Mouse (Mus musculus) embryonic facial prominence, embryonic 11.5 days (tissue): ENCODE measurements around the gene Prkacb. TPM values are rescaled to one million over a fixed set of nuclear protein-coding genes. Genes with fewer than 3 reads are reported as not detected.
A peak's percentile ranks its signal among the peaks of the same experiment; 100 is the strongest.

Source experiments
- ATAC-seq: fragments of 200-750 bp; cut with Nextera tagmentation; replicated peaks from 2 replicates; pipeline ENCODE4 v1.8.0; 2017; ENCODE audit warnings: low read depth; ENCODE audit not compliant: insufficient number of reproducible peaks, low FRiP score, low TSS enrichment
- DNase-seq: peaks from one replicate; pipeline ENCODE4 v3.0.0-alpha.2; 2015; ENCODE audit warnings: low spot score
- H3K27ac ChIP-seq: fragments of 300-500 bp; sonication (generic); replicated peaks from 2 replicates; pipeline ENCODE4 v1.5.1; 2014; ENCODE audit warnings: mild to moderate bottlenecking, low read depth, low read length, control low read depth
- H3K27me3 ChIP-seq: fragments of 300-500 bp; sonication (generic); 2 replicates; pipeline ENCODE4 v1.6.1; 2014; ENCODE audit warnings: mild to moderate bottlenecking, low read length, moderate library complexity, mixed read lengths; ENCODE audit not compliant: control insufficient read depth, insufficient read depth
- H3K36me3 ChIP-seq: fragments of 300-500 bp; sonication (generic); replicated peaks from 2 replicates; pipeline ENCODE4 v1.6.1; 2014; ENCODE audit warnings: low read depth, mild to moderate bottlenecking, low read length, moderate library complexity, mixed read lengths; ENCODE audit not compliant: control insufficient read depth, insufficient read depth
- H3K4me1 ChIP-seq: fragments of 300-500 bp; sonication (generic); 2 replicates; pipeline ENCODE4 v1.6.1; 2014; ENCODE audit warnings: low read length, mixed read lengths; ENCODE audit not compliant: control insufficient read depth, insufficient read depth
- H3K4me2 ChIP-seq: fragments of 300-500 bp; sonication (generic); 2 replicates; pipeline ENCODE4 v1.6.1; 2014; ENCODE audit warnings: low read depth, mild to moderate bottlenecking, control low read depth, low read length, moderate library complexity
- H3K4me3 ChIP-seq: fragments of 300-500 bp; sonication (generic); 2 replicates; pipeline ENCODE4 v1.5.1; 2014; ENCODE audit warnings: low read depth, low read length, control low read depth
- H3K9ac ChIP-seq: fragments of 300-500 bp; sonication (generic); replicated peaks from 2 replicates; pipeline ENCODE4 v1.6.1; 2014; ENCODE audit warnings: mild to moderate bottlenecking, control low read depth, low read length
- H3K9me3 ChIP-seq: fragments of 300-500 bp; sonication (generic); replicated peaks from 2 replicates; pipeline ENCODE4 v1.6.1; 2016; ENCODE audit warnings: mild to moderate bottlenecking, low read length, inconsistent platforms, mixed read lengths; ENCODE audit not compliant: control insufficient read depth
- WGBS: fragments of 180-500 bp; shearing (Covaris S2); extraction: QIAGEN DNeasy Blood & Tissue Kit; methylation state at CpG from one replicate; pipeline ENCODE4 v1.1.7; 2014; 5-methylcytosine and 5-hydroxymethylcytosine counted together
- polyA plus RNA-seq: library from polyadenylated mRNA; unstranded; fragments of >200 nt; fragmentation: Nextera tagmentation; extraction: Ambion mirVana; gene quantifications from 2 replicates; pipeline ENCODE4 v1.2.1, GENCODE M21; 2014

Gene Prkacb
- polyA plus RNA-seq, 1 experiment from 2014 or later = 78.1 TPM

DNA sequence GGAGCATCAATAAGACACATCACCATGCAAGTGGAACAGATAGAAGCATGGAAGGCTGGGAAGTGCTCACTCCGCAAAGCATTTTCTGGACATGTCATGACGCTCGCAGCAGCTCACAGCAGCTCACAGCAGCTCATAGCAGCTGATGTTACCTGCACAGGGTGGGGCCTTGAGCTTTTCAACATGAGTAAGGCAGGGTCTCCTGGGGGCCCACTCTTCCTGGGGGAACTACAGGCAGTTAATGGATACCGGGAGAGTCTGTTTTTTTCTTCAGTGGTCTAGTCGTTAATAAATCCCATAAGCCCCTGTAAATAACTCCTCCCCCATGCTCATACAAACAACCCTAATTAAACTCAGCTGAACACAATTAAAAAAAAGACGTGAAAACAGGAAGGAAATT lies 30.7 kb upstream of the Prkacb start:
- H3K9ac ChIP-seq = no peak overlapping the region
- H3K36me3 ChIP-seq = no peaks in the 10 kb centered on the region
- DNase-seq (no peak), ATAC-seq (no peak; the same call in 1 of the 2 replicates)
- H3K27ac ChIP-seq = no peak overlapping the region
- H3K4me1 ChIP-seq = no peaks in the 10 kb centered on the region
- no peaks in the 10 kb centered on the region for H3K27me3 ChIP-seq
- H3K4me2 ChIP-seq = no peak overlapping the region
- H3K9me3 ChIP-seq = no peaks in the 10 kb centered on the region
- no peak overlapping the region for H3K4me3 ChIP-seq
- 54% methylated on average over 6 of the region's 6 CpGs for WGBS

DNA sequence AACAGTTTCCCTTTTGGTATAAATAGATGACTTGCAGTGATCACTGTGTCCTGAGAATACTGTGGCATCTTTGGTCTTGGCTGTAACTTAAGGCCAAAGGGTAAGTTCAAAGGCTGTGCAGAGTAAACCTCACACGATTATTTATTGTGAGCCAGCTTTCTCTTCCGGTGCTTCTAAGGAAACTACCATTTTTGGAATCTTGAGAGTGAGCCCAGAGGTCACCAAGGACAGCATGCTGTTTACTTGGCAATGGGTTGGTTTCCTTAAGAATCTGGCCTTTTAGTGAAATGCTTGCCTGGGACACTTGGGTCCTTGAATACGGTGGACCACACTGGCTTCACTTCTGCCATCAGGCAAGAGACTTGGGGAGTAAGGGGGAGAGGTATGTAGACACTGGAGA lies 30.0 kb upstream of the Prkacb start:
- H3K4me2 ChIP-seq = no peak overlapping the region
- 48% methylated on average over 3 of the region's 3 CpGs for WGBS
- no peaks in the 10 kb centered on the region for H3K36me3 ChIP-seq
- H3K4me1 ChIP-seq = no peaks in the 10 kb centered on the region
- H3K9me3 ChIP-seq = no peaks in the 10 kb centered on the region
- DNase-seq = no peak
- H3K4me3 ChIP-seq = no peak overlapping the region
- no peak overlapping the region for H3K9ac ChIP-seq
- no peaks in the 10 kb centered on the region for H3K27me3 ChIP-seq
- no peak for ATAC-seq
- H3K27ac ChIP-seq = no peak overlapping the region

DNA sequence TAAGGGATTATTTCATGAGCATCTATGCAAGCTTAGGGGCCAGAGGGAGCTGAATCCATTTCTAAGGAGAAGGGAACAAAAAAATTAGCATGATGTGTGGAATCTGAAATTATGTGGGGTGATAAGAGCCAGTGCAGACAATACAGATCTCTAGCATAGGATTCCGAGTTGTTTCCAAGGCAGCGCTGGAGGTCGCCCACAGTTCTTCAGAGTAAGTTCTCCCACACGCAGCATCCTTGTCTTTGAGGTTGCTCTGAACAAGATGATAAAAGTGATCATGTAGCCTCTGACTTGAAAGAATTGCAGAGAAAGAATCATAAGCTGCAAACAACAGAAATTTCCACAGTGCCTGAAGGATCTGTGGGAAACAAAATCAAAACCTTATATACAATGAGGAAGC lies 7.9 kb upstream of the Prkacb start:
- H3K36me3 ChIP-seq = no peaks in the 10 kb centered on the region
- H3K4me2 ChIP-seq = no peak overlapping the region
- no peaks in the 10 kb centered on the region for H3K27me3 ChIP-seq
- H3K4me1 ChIP-seq = no peaks in the 10 kb centered on the region
- H3K9me3 ChIP-seq = no peaks in the 10 kb centered on the region
- H3K27ac ChIP-seq = no peak overlapping the region
- 91% methylated on average over 4 of the region's 4 CpGs for WGBS
- H3K4me3 ChIP-seq = no peak overlapping the region
- H3K9ac ChIP-seq = no peak overlapping the region
- DNase-seq (no peak), ATAC-seq (no peak)

DNA sequence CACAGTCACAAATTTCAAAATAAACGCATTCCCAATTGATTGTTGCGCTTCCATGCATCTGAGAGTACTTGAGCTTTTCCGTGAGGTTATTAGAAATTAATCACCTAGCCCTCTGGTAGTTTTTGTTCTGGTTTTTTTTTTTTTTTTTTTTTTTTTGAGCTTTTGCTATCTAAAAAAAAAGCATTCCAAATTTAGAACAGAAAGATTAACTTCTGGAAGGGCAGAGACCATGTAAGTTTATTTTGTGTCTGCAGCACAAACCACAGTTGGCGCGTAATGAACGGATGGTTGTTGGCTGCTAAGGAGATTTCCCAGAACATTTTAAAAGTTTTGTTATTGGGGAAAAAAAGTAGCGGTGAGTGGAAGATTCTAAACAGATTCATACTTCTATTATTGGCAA lies 834 bp upstream of the Prkacb start:
- ATAC-seq = no peak
- Histone ChIP-seq H3K9ac (peak overlapping the region; percentile 96), H3K36me3 (no peaks in the 10 kb centered on the region), H3K4me3 (peak overlapping the region; percentile 94), H3K27ac (no peak overlapping the region), H3K9me3 (no peaks in the 10 kb centered on the region), H3K4me2 (peak overlapping the region; percentile 60), H3K27me3 (no peaks in the 10 kb centered on the region), H3K4me1 (no peaks in the 10 kb centered on the region)
- no peak for DNase-seq
- 61% methylated on average over 7 of the region's 7 CpGs for WGBS

DNA sequence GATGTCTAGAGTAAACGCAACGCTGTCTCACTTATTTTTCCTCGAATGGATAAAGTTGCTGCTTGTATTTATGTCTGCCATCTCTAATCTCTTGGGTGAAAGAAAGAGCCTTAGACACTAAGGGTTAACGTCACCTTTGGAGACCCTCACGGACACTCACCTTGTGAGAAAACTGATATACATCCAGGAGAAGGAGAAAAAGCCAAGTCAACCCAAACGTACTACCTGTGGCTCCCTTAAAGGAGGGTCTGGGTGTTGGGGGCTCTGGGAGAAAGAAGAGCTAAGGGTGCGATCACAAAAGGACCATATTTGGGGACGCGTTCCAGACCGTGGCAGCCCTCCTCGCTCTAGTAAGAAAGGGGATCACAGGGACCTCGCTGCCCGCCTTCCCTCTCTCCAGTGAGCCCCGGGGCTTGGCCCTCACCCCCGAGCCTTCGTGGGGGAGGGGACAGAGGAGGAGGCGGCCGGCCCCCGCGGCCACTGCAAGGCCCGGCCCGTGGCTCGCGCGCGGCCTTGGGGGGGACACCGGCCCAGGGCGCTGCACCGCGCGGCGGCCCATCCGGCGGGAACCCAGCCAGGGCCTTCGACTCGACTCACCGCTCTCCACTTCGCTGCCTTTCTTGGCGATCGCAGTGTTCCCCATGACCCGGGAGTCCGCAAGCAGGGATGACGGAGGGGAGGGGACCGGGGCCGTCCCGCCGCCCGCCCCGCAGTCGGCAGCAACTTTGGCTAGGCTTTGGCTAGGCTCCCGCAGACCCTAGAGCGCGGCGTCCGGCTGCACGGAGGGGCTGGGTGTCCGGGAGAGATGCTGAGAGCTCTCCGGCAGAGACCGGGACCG lies 530 bp downstream of the Prkacb start:
- Histone ChIP-seq H3K36me3 (no peaks in the 10 kb centered on the region), H3K27me3 (no peaks in the 10 kb centered on the region), H3K4me1 (no peaks in the 10 kb centered on the region), H3K9me3 (no peaks in the 10 kb centered on the region), H3K9ac (peak overlapping the region; percentile 96), H3K4me3 (peak overlapping the region; percentile 94), H3K27ac (peak overlapping the region; percentile 75), H3K4me2 (peak overlapping the region; percentile 64)
- DNase-seq (peak; percentile 52), ATAC-seq (peak; percentile 84)
- WGBS = 1% methylated on average over 60 of the region's 60 CpGs

DNA sequence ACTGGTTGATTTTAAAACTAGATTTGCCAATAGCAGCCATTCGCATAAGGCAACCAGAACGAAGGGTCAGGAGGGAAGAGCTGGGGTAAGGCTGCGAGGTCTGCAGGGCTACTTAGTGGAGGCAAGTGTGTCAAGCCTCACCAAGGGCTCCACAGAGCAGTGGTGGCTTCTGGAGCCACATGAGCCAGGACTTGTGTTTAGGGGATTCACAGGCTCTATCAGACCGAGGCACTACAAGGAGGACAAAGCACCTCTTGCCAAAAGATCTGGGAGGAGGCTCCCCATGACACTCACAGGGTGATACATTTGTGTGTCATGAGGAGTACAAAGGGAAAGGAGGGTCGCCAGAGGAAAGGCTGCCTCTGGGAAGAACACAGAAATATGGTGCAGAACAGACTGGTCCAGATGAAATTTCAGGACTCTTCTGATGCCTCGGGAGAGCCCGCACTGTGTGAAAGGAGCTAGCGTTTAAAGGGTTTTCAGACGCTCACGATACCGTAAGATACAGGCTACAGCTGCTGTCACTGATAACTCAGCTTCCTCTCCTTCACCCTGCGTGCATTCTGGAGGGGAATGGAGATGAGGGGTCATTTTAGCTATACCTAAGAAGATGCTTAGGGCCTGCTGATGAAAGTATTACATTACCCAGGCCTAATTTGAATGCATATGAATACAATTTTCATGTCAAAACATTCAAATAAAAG lies 19.1 kb downstream of the Prkacb start:
- no peaks in the 10 kb centered on the region for H3K4me1 ChIP-seq

DNA sequence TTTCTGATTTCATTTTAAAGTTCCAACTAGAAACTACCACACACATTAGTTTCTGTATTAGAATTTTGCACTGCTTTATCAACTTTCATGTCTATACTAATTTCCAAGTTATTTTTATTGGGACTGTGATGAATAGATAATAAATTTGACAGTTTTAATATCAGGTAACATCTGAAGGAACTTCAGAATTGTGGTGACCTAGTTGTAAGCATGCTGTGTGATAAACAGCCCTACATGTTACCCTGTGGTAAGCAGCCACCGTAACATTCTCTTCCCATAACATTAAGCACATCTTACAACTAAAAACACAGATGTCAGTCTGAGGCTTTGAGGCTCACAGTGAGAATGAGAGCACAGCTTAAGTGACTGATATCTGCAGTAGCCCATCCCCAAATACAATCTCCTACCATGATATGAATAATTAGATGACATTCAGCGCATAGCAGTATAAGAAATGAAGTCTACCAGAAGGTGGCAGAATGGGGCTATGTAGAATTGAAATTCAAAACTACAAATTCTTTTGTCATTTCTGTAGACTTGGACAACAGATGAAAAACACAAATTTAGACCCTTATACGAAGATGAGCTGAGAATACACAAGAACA lies 20.5 kb downstream of the Prkacb start:
- no peak overlapping the region for H3K4me3 ChIP-seq
- H3K27me3 ChIP-seq = no peaks in the 10 kb centered on the region
- no peaks in the 10 kb centered on the region for H3K4me1 ChIP-seq
- no peak for ATAC-seq
- no peak for DNase-seq
- no peaks in the 10 kb centered on the region for H3K9me3 ChIP-seq
- H3K27ac ChIP-seq = no peak overlapping the region
- no peak overlapping the region for H3K9ac ChIP-seq
- no peak overlapping the region for H3K4me2 ChIP-seq
- no peaks in the 10 kb centered on the region for H3K36me3 ChIP-seq
- WGBS = 91% methylated on average over 3 of the region's 3 CpGs

More for the DNA sequence above, 19.1 kb downstream of the Prkacb start:
- ATAC-seq = no peak
- no peaks in the 10 kb centered on the region for H3K27me3 ChIP-seq
- no peaks in the 10 kb centered on the region for H3K36me3 ChIP-seq
- DNase-seq = no peak
- H3K27ac ChIP-seq = no peak overlapping the region
- H3K9me3 ChIP-seq = no peaks in the 10 kb centered on the region
- H3K9ac ChIP-seq = no peak overlapping the region
- WGBS = 92% methylated on average over 12 of the region's 12 CpGs
- no peak overlapping the region for H3K4me3 ChIP-seq
- no peak overlapping the region for H3K4me2 ChIP-seq

DNA sequence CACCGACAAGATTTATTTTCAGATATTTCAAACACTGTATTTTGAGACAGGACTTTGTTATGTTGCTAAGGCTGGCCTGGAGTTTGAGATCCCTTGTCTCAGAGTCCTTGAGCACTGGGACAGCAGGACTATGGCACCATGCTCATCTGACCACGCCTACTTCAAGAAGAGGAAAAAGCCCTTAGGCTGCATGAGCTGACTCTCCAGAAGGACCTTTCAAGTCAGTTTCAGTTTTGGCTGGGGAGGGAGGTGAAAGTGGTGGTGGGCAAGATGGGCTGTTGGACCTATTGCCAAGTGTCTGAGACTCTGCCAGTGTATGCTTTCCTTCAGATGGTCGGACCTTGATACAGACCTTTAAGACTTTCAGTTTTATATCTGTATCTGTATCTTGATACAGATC lies 28.6 kb downstream of the Prkacb start:
- Histone ChIP-seq H3K4me3 (no peak overlapping the region), H3K4me1 (no peaks in the 10 kb centered on the region), H3K36me3 (no peaks in the 10 kb centered on the region), H3K9ac (no peak overlapping the region), H3K27me3 (no peaks in the 10 kb centered on the region), H3K9me3 (no peaks in the 10 kb centered on the region), H3K4me2 (no peak overlapping the region), H3K27ac (no peak overlapping the region)
- DNase-seq (no peak), ATAC-seq (no peak)
- WGBS = 82% methylated on average over 3 of the region's 3 CpGs
